Mouse (Mus musculus) G1E-ER4 (cell line): ENCODE results near the gene Kank1. TPM values are rescaled to one million over a fixed set of nuclear protein-coding genes. Genes with fewer than 3 reads are reported as not detected.

Source experiments
- GATA1 ChIP-seq: IDR thresholded peaks from one replicate; pipeline ENCODE4 v1.8.0; 2012; ENCODE audit warnings: low read length, inconsistent platforms
- polyA plus RNA-seq: library from polyadenylated mRNA; stranded (reverse); fragments of >175 nt; gene quantifications from 2 replicates; pipeline ENCODE4 v1.2.3, GENCODE M21; 2012

Kank1 gene
- polyA plus RNA-seq, 1 experiment: not detected

DNA sequence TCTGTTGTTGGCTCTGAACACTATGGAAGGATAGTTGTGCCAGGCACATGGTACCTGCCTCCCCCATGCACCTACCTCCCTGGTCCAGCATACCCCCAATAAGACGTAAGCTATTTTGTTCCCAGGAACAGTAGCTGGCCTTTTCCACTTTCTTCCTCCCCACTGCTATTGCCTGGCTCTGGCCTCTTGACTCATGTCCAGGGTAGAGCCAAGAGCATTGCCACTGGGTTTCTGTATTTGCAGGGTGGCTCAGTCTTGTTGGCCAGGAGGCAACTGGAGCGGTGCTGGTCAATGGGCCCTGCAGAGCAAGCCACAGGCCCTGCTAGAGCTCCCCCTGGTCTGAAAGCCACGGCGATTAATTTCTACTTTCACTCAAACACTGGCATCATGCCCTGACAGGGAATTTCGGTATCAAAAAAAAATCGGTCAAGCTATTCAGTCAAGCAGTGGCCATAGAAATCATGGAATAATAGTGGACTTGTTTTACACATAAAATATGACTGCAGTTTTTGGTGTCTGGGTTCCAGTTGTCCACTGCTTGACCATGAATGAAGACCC lies 160.0 kb downstream of the Kank1 start:
- TF ChIP-seq GATA1: no peak

- no peak for TF ChIP-seq GATA1
Observed at GRCm38 (mm10) chr19:25399511-25400211, 162.9 kb downstream of the Kank1 start.

- no peak for TF ChIP-seq GATA1
Observed at GRCm38 (mm10) chr19:25400212-25400913, 163.6 kb downstream of the Kank1 start.

GRCm38 (mm10) chr19:25401521-25401920 lies 164.7 kb downstream of the Kank1 start:
- TF ChIP-seq GATA1: no peak

- no peak for TF ChIP-seq GATA1
Observed at GRCm38 (mm10) chr19:25404163-25404562, 167.4 kb downstream of the Kank1 start.

DNA sequence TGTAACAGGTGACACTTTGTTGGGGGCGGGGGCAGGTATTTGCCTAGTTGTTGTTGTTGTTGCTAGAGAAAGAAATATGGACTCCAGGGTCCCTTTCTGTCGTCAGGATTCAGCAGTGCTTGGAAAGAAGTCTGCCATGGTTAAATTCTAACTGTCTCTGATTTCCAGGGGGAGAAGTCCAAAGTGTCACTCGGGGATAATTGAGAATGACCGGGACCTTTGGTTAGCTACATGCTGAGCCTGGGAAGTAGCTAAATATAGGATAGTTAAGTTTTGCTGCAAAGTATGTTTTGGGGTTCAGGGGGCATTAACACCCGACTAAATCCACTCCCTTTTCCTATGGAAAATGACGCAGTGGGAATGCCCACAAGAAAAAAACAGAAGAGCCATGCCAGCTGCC lies 169.2 kb downstream of the Kank1 start:
- TF ChIP-seq GATA1: no peak

- TF ChIP-seq GATA1: no peak
Observed at GRCm38 (mm10) chr19:25406481-25407184, 169.9 kb downstream of the Kank1 start.

DNA sequence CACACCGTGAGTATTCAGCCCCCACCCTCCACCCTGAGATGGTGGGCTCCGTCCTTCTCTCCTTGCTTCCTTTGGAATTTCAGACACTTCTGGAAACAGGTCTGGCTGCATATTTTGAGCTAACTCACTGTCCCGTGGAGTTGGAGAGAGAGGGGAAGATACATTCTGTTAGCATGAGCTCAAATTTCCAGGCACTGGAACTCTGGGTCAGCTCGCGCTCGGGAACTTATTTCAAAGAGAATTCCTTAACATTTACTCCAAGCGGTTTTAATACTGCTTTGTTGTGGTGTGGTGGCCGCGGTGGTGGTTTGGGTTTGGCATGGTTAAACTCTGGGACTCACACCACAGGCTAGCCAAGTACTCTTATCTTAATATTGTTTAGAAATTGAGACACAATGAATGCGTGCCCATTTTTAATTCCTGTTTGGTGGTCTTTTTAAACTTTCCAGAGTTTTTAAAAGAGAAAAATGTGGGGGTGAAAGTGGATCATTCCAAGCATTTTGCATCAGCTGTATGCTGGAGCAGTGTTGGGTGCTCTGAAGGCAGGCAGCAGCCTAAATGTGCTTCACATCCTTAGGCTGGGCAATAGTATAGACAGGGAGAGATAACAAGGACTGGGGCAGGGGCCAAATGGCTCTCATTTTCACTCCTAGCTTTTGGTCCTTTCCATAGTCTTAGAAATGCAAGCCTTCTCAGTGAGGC lies 170.6 kb downstream of the Kank1 start:
- TF ChIP-seq GATA1: no peak

GRCm38 (mm10) chr19:25407887-25408236 lies 171.1 kb downstream of the Kank1 start:
- TF ChIP-seq GATA1: no peak

DNA sequence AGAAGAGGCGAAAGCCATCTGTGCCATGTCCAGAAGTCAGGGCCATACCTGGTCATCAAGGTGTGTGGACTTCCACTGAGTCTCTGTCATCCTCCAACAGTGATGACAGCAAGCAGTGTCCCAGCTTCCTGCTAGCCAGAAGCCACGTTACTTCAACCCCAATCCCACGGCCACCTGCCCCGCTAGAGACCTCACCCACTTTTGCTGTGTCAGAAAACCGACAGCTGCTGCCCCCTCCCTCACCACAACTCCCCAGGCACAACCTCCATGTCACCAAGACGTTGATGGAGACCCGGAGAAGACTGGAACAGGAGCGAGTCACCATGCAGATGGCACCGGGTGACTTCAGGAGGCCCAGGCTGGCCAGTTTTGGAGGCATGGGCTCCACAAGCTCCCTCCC lies 172.5 kb downstream of the Kank1 start:
- TF ChIP-seq GATA1: no peak

GRCm38 (mm10) chr19:25411353-25411752 lies 174.6 kb downstream of the Kank1 start:
- TF ChIP-seq GATA1: no peak

- no peak for TF ChIP-seq GATA1
Observed at GRCm38 (mm10) chr19:25415448-25415847, 178.7 kb downstream of the Kank1 start.

DNA sequence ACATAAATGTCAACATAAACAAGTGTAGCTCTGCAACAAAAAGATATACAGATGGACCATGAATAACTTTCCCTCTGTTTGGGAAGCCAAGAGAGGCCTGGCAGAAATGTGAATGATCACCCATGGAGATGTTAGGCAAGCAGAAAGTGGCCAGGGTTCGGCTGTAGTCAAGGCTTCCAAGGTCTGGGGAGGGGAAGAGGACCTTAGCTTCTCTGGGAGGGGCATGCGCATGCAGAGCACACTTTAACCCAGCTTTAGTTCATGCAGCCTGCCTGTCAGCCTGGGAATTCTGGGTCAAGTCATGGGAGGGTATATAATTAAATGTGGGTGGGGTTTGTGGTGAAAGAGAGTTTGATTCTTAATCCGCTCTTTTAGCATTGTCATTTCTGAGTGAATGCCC lies 180.9 kb downstream of the Kank1 start:
- no peak for TF ChIP-seq GATA1

DNA sequence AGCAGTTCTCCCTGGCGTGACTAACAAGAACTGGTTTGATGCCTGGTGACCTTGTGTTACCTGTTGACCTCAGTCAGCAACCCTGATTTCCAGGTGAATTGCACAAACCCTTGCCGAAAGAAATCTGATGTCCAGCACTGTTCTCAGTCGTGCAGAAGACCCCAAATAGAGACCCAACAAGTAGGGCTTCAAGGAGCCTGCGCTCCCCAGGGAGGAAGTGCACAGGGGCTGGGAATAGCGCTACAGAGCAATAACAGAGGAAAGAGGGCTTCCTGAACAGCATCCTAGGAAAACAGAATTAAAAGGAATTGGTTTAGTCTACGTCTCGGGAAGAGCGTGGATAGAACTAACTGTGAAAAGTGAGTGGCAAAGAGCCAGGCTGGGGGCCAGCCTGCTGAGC lies 183.2 kb downstream of the Kank1 start:
- TF ChIP-seq GATA1: no peak

DNA sequence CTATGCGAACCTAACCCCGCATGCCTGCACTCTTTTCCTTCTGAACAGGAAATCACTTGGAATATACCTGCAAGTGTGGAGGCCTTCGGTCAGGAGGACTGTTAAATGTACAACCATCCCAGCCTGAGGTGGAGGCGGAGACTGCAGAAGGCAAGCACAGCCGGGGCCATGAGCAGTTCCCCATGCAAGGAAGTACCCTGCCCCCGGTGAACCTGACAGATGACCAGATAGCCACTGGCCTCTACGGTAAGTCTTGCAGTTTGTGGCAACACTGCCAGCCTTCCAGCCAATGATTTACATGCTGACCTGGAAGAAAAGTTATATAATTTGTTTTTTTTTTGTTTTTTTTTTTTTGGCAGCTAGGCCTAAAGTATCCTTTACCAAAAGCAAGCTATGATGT lies 185.3 kb downstream of the Kank1 start:
- TF ChIP-seq GATA1: no peak

DNA sequence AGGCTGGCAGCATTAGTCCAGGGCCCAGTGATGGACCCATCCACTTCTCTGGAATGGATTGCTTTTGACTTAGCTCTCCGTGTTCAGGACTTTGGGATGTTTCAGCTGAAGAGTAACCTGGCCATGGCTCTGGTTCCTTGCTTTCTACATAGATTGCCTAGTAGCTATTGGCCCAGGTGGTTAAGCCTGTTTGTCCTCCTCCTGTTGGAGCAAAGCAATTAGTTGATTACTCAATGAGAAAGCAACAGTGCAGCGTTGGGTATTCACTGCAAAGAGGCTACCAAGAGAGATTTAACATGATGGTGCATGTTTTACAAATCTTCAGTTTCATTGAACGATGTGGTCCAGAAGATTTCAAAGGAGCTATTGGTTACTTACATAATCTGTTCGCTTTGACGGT lies 186.6 kb downstream of the Kank1 start:
- TF ChIP-seq GATA1: no peak

DNA sequence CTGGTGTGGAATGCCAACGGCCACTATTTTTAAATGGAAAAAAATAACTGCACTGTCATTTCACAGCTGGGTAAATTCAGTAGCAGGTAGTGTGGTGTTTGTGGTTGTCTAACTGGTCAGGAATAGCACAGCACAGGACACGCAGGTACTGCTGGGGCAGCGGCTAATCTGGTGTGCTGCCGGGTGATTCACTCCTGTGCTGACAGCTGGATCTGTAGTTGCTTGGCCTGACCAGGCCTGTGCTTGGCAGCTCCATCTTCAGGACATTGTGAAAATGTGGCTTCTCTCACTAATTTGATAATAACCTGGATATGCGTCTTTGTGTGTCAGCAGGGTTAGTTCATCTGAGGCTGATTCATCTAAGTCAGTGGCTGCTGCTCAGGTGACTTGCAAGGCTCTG lies 189.7 kb downstream of the Kank1 start:
- TF ChIP-seq GATA1: no peak
